Mouse (Mus musculus) small intestine, adult 2 months (tissue): ENCODE data around the gene Hsd17b1.

Experiments
- CTCF ChIP-seq: fragments of 200-500 bp; IDR thresholded peaks from 2 replicates; pipeline ENCODE4 v1.5.1; 2012; ENCODE audit warnings: low read depth, mild to moderate bottlenecking, control low read depth, inconsistent platforms, low read length, moderate library complexity, mixed read lengths; ENCODE audit not compliant: insufficient replicate concordance, insufficient read length; ENCODE audit errors: extremely low read depth
- POLR2A ChIP-seq: fragments of 200-500 bp; IDR thresholded peaks from 2 replicates; pipeline ENCODE4 v1.6.1; 2012; ENCODE audit warnings: low read depth, mild to moderate bottlenecking, control low read depth, inconsistent platforms, low read length, moderate library complexity

- TF ChIP-seq CTCF (no peak), POLR2A (no peak)
Measured at GRCm38 (mm10) chr11:101046440-101046839, 31.8 kb upstream of the Hsd17b1 start.
